Mouse (Mus musculus) neural tube, embryonic 12.5 days (tissue): ENCODE measurements around the gene Arid5b. TPM values are rescaled to one million over a fixed set of nuclear protein-coding genes. Genes with fewer than 3 reads are reported as not detected.

ENCODE experiments used
- ATAC-seq: fragments of 200-750 bp; cut with Nextera tagmentation; 2 replicates; pipeline ENCODE4 v1.8.0; 2017; ENCODE audit warnings: low read depth, mild to moderate bottlenecking, moderate TSS enrichment, moderate library complexity; ENCODE audit not compliant: low FRiP score
- H3K27ac ChIP-seq: fragments of 300-500 bp; sonication (generic); 2 replicates; pipeline ENCODE4 v1.5.1; 2016
- H3K27me3 ChIP-seq: fragments of 300-500 bp; sonication (generic); replicated peaks from 2 replicates; pipeline ENCODE4 v1.6.1; 2016; ENCODE audit warnings: mild to moderate bottlenecking
- H3K36me3 ChIP-seq: fragments of 300-500 bp; sonication (generic); 2 replicates; pipeline ENCODE4 v1.6.1; 2016; ENCODE audit warnings: mild to moderate bottlenecking
- H3K4me1 ChIP-seq: fragments of 300-500 bp; sonication (generic); 2 replicates; pipeline ENCODE4 v1.6.1; 2016
- H3K4me2 ChIP-seq: fragments of 300-500 bp; sonication (generic); replicated peaks from 2 replicates; pipeline ENCODE4 v1.6.1; 2016; ENCODE audit warnings: mild to moderate bottlenecking
- H3K4me3 ChIP-seq: fragments of 300-500 bp; sonication (generic); 2 replicates; pipeline ENCODE4 v1.5.1; 2016
- H3K9ac ChIP-seq: fragments of 300-500 bp; sonication (generic); 2 replicates; pipeline ENCODE4 v1.6.1; 2016; ENCODE audit warnings: mild to moderate bottlenecking
- H3K9me3 ChIP-seq: fragments of 300-500 bp; sonication (generic); 2 replicates; pipeline ENCODE4 v1.6.1; 2016; ENCODE audit warnings: mild to moderate bottlenecking
- WGBS: fragments of 180-500 bp; shearing (Covaris S2); methylation state at CpG from one replicate; pipeline ENCODE4 v1.1.7; 2016; 5-methylcytosine and 5-hydroxymethylcytosine counted together
- polyA plus RNA-seq: library from polyadenylated mRNA; unstranded; fragments of >200 nt; fragmentation: Nextera tagmentation; extraction: Ambion mirVana; gene quantifications from 2 replicates; pipeline ENCODE4 v1.2.1, GENCODE M21; 2016

Gene Arid5b
- polyA plus RNA-seq, 1 experiment from 2014 or later: 18.3 TPM

GRCm38 (mm10) chr10:68263296-68263968, 15.1 kb downstream of the Arid5b start:
- Histone ChIP-seq H3K27me3 (no peaks in the 10 kb centered on the region), H3K9me3 (no peaks in the 10 kb centered on the region), H3K4me1 (peaks cover 4% of the 10 kb centered on the region; the same call in 1 of the 2 replicates), H3K4me2 (no peak overlapping the region), H3K36me3 (no peaks in the 10 kb centered on the region), H3K9ac (no peak overlapping the region), H3K4me3 (no peak overlapping the region), H3K27ac (no peak overlapping the region)
- whole genome bisulfite sequencing: 92% methylated on average over 9 of the region's 9 CpGs
- ATAC-seq: no peak

- no peak for ATAC-seq
- no peak overlapping the region for H3K9ac ChIP-seq
- H3K9me3 ChIP-seq: no peaks in the 10 kb centered on the region
- no peaks in the 10 kb centered on the region for H3K27me3 ChIP-seq
- no peaks in the 10 kb centered on the region for H3K4me1 ChIP-seq
- H3K4me2 ChIP-seq: no peak overlapping the region
- WGBS: 34% methylated on average over 4 of the region's 4 CpGs
- H3K4me3 ChIP-seq: no peak overlapping the region
- H3K36me3 ChIP-seq: no peaks in the 10 kb centered on the region
- H3K27ac ChIP-seq: no peak overlapping the region
These were observed 18.9 kb downstream of the Arid5b start for GRCm38 (mm10) chr10:68259601-68260000.

- Histone ChIP-seq H3K4me3 (no peak overlapping the region), H3K27ac (no peak overlapping the region), H3K27me3 (no peaks in the 10 kb centered on the region), H3K4me1 (no peaks in the 10 kb centered on the region), H3K4me2 (no peak overlapping the region), H3K36me3 (no peaks in the 10 kb centered on the region), H3K9ac (no peak overlapping the region), H3K9me3 (no peaks in the 10 kb centered on the region)
- 92% methylated on average over 10 of the region's 10 CpGs for WGBS
- no peak for ATAC-seq
These were observed 21.0 kb downstream of the Arid5b start for GRCm38 (mm10) chr10:68257358-68258056.

GRCm38 (mm10) chr10:68256134-68256533, 22.4 kb downstream of the Arid5b start:
- Histone ChIP-seq H3K36me3 (no peaks in the 10 kb centered on the region), H3K4me1 (no peaks in the 10 kb centered on the region), H3K27me3 (no peaks in the 10 kb centered on the region), H3K9me3 (no peaks in the 10 kb centered on the region), H3K27ac (no peak overlapping the region), H3K9ac (no peak overlapping the region), H3K4me2 (no peak overlapping the region), H3K4me3 (no peak overlapping the region)
- no peak for ATAC-seq
- 90% methylated on average over 3 of the region's 3 CpGs for WGBS

GRCm38 (mm10) chr10:68253452-68254117, 25.0 kb downstream of the Arid5b start:
- no peak for ATAC-seq
- no peak overlapping the region for H3K9ac ChIP-seq
- H3K9me3 ChIP-seq: no peaks in the 10 kb centered on the region
- H3K27me3 ChIP-seq: no peaks in the 10 kb centered on the region
- WGBS: 77% methylated on average over 7 of the region's 7 CpGs
- H3K4me2 ChIP-seq: no peak overlapping the region
- no peaks in the 10 kb centered on the region; the same call in 1 of the 2 replicates for H3K4me1 ChIP-seq
- H3K4me3 ChIP-seq: no peak overlapping the region
- no peak overlapping the region for H3K27ac ChIP-seq
- no peaks in the 10 kb centered on the region for H3K36me3 ChIP-seq

- Histone ChIP-seq H3K36me3 (no peaks in the 10 kb centered on the region), H3K27ac (no peak overlapping the region), H3K27me3 (no peaks in the 10 kb centered on the region), H3K9ac (no peak overlapping the region), H3K9me3 (no peaks in the 10 kb centered on the region), H3K4me3 (no peak overlapping the region), H3K4me2 (no peak overlapping the region), H3K4me1 (no peaks in the 10 kb centered on the region; the same call in 1 of the 2 replicates)
- ATAC-seq: no peak
- 92% methylated on average over 4 of the region's 4 CpGs for WGBS
These were observed 25.9 kb downstream of the Arid5b start for GRCm38 (mm10) chr10:68252650-68253049.

GRCm38 (mm10) chr10:68249355-68249782, 29.2 kb downstream of the Arid5b start:
- Histone ChIP-seq H3K9ac (no peak overlapping the region), H3K9me3 (no peaks in the 10 kb centered on the region), H3K4me3 (no peak overlapping the region), H3K27me3 (no peaks in the 10 kb centered on the region), H3K4me2 (no peak overlapping the region), H3K4me1 (no peaks in the 10 kb centered on the region; the same call in 1 of the 2 replicates), H3K36me3 (no peaks in the 10 kb centered on the region), H3K27ac (no peak overlapping the region)
- no peak for ATAC-seq
- whole genome bisulfite sequencing: 77% methylated on average over 6 of the region's 6 CpGs

GRCm38 (mm10) chr10:68248281-68249015, 30.1 kb downstream of the Arid5b start:
- no peak overlapping the region for H3K9ac ChIP-seq
- H3K4me2 ChIP-seq: no peak overlapping the region
- H3K27me3 ChIP-seq: no peaks in the 10 kb centered on the region
- H3K36me3 ChIP-seq: no peaks in the 10 kb centered on the region
- no peaks in the 10 kb centered on the region for H3K9me3 ChIP-seq
- H3K27ac ChIP-seq: no peak overlapping the region
- ATAC-seq: no peak
- 66% methylated on average over 9 of the region's 9 CpGs for WGBS
- no peaks in the 10 kb centered on the region; the same call in 1 of the 2 replicates for H3K4me1 ChIP-seq
- no peak overlapping the region for H3K4me3 ChIP-seq

- Histone ChIP-seq H3K4me3 (no peak overlapping the region), H3K4me2 (no peak overlapping the region), H3K36me3 (peaks cover 3% of the 10 kb centered on the region; the same call in 1 of the 2 replicates), H3K9ac (no peak overlapping the region), H3K9me3 (no peaks in the 10 kb centered on the region), H3K27me3 (no peaks in the 10 kb centered on the region), H3K4me1 (no peaks in the 10 kb centered on the region; the same call in 1 of the 2 replicates), H3K27ac (no peak overlapping the region)
- ATAC-seq: no peak
- 90% methylated on average over 4 of the region's 4 CpGs for WGBS
These were observed 30.9 kb downstream of the Arid5b start for GRCm38 (mm10) chr10:68247490-68248280.

GRCm38 (mm10) chr10:68246603-68247247, 31.8 kb downstream of the Arid5b start:
- no peak overlapping the region for H3K4me2 ChIP-seq
- no peak overlapping the region for H3K4me3 ChIP-seq
- no peak for ATAC-seq
- no peaks in the 10 kb centered on the region for H3K9me3 ChIP-seq
- H3K4me1 ChIP-seq: no peaks in the 10 kb centered on the region; the same call in 1 of the 2 replicates
- no peak overlapping the region for H3K9ac ChIP-seq
- WGBS: 50% methylated on average over 7 of the region's 7 CpGs
- no peak overlapping the region for H3K27ac ChIP-seq
- no peaks in the 10 kb centered on the region for H3K27me3 ChIP-seq
- H3K36me3 ChIP-seq: peaks cover 8% of the 10 kb centered on the region; the same call in 1 of the 2 replicates
